Mouse (Mus musculus): Measurements from ENCODE around the gene Tab1. TPM values are rescaled to one million over a fixed set of nuclear protein-coding genes. Genes with fewer than 3 reads are reported as not detected.
"Not testable (repeated sequence)": the region's sequence is repeated elsewhere in the genome, so short reads cannot be mapped to it uniquely, and the experiment has no call there.

Gene Tab1
- polyA plus RNA-seq, 1 experiment from 2014 or later = 38.9 TPM

DNA sequence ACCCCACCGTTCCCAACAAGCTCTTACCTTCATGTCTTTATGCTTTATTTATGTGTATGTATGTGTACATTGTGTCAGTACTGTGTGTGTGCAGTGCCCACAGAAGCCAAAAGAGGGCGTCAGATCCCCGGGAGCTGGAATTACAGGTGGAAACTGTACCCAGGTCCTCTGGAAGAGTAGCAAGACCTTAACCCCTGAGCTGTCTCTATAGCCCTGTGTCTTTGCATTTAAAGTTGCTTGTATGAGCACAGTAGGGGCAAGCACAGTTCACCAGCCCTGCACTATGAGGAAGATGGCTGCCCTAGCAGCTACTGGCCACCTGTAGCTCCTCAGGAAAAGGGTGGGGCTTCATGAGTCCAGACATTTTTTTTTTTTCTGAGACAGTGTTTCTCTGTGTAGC is 25.4 kb upstream of the Tab1 start:
- Histone ChIP-seq H3K4me1 (replicated peaks) (no peaks in the 10 kb centered on the region), H3K27me3 (no peaks in the 10 kb centered on the region), H3K27ac (replicated peaks) (no peak overlapping the region), H3K9ac (no peak overlapping the region), H3K4me2 (no peak overlapping the region), H3K36me3 (peaks cover 23% of the 10 kb centered on the region), H3K9me3 (no peaks in the 10 kb centered on the region), H3K4me3 (no peak overlapping the region)
- 78% methylated on average over 3 of the region's 3 CpGs for WGBS
- no peak for ATAC-seq (ENCODE audit: low read depth)

DNA sequence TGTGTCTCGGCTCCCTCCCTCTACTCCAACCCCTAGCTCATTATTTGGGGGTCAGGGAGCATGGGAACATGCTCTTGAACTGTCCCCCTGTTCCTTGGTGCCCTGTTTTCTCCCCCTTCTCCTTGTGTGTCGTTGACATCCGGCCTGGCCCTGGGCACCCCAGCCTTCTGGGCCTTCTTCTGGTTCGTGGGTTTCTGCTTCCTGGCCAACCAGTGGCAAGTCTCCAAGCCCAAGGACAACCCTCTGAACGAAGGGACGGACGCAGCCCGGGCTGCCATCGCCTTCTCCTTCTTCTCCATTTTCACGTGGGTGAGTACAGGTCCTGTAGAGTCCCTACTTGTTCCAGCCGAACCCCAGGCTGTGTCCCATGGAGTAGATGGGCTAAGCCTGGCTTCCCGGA is 21.5 kb upstream of the Tab1 start:
- no peaks in the 10 kb centered on the region for H3K27me3 ChIP-seq
- no peak for ATAC-seq (ENCODE audit: low read depth)
- 85% methylated on average over 12 of the region's 12 CpGs for WGBS

DNA sequence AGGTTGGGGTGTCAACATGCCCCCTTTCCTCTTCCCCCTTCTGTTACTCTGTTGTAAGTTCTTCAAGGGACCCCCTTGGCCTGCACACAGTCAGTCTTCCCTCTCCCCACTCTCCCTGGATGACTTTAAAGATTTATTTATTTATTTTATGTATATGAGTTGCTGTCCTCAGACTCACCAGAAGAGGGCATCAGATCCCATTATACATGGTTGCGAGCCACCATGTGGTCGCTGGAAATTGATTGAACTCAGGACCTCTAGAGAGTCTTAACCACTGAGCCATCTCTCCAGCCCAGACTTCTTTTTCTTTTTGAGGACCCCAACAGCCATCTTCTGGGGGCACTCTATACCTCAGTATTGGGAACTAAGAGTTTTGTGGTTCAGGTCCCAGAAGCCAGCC is 20.4 kb upstream of the Tab1 start:
- Histone ChIP-seq H3K4me1 (replicated peaks) (no peaks in the 10 kb centered on the region), H3K27me3 (no peaks in the 10 kb centered on the region), H3K27ac (replicated peaks) (no peak overlapping the region), H3K9ac (no peak overlapping the region), H3K4me3 (no peak overlapping the region), H3K4me2 (no peak overlapping the region), H3K36me3 (peaks cover 35% of the 10 kb centered on the region), H3K9me3 (no peaks in the 10 kb centered on the region)
- WGBS = 38% methylated on average over 2 of the region's 2 CpGs
- ATAC-seq (ENCODE audit: low read depth) = no peak

More for the DNA sequence above, 21.5 kb upstream of the Tab1 start:
- Histone ChIP-seq H3K9ac (no peak overlapping the region), H3K27ac (replicated peaks) (no peak overlapping the region), H3K4me3 (no peak overlapping the region), H3K4me1 (replicated peaks) (no peaks in the 10 kb centered on the region), H3K36me3 (peaks cover 35% of the 10 kb centered on the region), H3K9me3 (no peaks in the 10 kb centered on the region), H3K4me2 (no peak overlapping the region)

- Histone ChIP-seq H3K4me1 (replicated peaks) (no peaks in the 10 kb centered on the region), H3K9me3 (no peaks in the 10 kb centered on the region), H3K4me2 (no peak overlapping the region), H3K27ac (replicated peaks) (no peak overlapping the region), H3K27me3 (no peaks in the 10 kb centered on the region), H3K4me3 (no peak overlapping the region), H3K36me3 (peaks cover 35% of the 10 kb centered on the region), H3K9ac (no peak overlapping the region)
- WGBS = 89% methylated on average over 7 of the region's 7 CpGs
- ATAC-seq (ENCODE audit: low read depth) = no peak
These were observed 18.5 kb upstream of the Tab1 start for GRCm38 (mm10) chr15:80114414-80114813.

DNA sequence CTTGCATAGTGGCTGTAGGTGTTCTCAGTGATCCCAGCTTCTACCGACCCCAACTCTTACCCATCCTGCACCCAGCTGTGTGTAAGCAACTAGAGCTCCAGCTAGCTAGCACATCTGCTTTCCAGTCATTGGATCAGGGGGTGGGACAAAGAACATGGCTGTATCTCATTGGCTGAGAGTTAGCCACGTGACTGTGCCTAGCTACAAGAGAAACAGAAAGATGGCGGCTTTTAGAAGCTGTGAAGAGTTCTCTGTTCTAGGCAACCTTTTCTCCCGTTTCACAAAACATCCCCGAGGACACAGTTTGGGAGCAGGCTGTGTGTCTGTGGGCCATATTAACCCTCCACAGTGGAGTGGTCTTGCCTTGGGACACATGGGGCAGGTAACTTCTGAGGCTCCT is 17.7 kb upstream of the Tab1 start:
- Histone ChIP-seq H3K27ac (replicated peaks) (no peak overlapping the region), H3K27me3 (no peaks in the 10 kb centered on the region), H3K36me3 (peaks cover 35% of the 10 kb centered on the region), H3K4me1 (replicated peaks) (no peaks in the 10 kb centered on the region), H3K9me3 (no peaks in the 10 kb centered on the region), H3K9ac (no peak overlapping the region), H3K4me3 (no peak overlapping the region), H3K4me2 (0 out of 2 replicates have a peak overlapping the region, but pooled peaks have one; percentile 11)
- ATAC-seq (ENCODE audit: low read depth) = no peak
- 61% methylated on average over 5 of the region's 5 CpGs for WGBS

DNA sequence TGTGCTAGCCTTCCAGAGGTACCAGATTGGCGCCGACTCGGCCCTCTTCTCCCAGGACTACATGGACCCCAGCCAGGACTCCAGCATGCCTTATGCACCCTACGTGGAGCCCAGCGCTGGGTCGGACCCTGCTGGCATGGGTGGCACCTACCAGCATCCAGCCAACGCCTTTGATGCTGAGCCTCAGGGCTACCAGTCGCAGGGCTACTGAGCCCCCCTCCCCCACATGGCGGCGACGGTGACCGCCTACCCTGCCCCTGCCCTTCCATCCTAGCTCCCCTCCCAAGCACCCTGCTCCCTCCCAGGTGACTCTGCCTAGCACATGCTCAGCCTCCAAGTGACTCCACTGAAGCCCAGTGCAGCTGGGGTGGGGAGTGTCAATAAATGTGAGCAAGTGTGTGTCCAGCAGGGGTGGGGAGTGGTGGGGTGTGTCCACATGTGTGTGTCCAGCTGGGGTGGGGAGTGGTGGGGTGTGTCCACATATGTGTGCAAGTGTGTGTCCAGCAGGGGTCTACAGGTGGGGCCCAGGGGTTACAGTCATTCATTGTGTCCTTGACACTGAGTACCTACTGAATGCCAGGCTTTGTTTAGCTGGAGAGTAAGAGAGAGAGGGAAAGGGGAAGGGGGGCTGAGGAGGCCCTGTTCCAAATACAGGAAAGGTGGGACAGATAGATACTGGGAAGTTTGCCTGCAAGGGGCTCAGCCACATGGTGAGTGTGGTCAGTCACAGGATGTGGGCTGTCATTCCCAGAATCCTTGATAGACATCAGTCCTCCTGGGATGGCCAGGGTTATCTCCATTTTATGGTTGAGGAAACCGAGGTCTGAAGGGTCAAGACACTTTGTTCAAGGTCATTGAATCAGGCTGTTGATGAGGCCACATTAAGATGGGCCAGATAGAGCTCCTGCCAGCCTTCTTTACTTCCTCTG is 16.8 kb upstream of the Tab1 start:
- Histone ChIP-seq H3K4me3 (no peak overlapping the region), H3K4me2 (0 out of 2 replicates have a peak overlapping the region, but pooled peaks have one; percentile 11), H3K9me3 (no peaks in the 10 kb centered on the region), H3K4me1 (replicated peaks) (no peaks in the 10 kb centered on the region), H3K27ac (replicated peaks) (no peak overlapping the region), H3K36me3 (peaks cover 26% of the 10 kb centered on the region), H3K27me3 (no peaks in the 10 kb centered on the region), H3K9ac (no peak overlapping the region)
- ATAC-seq (ENCODE audit: low read depth) = no peak
- 78% methylated on average over 13 of the region's 13 CpGs for WGBS

GRCm38 (mm10) chr15:80117154-80117553 is 15.8 kb upstream of the Tab1 start:
- Histone ChIP-seq H3K4me3 (no peak overlapping the region), H3K36me3 (peaks cover 16% of the 10 kb centered on the region), H3K4me2 (no peak overlapping the region), H3K27ac (replicated peaks) (no peak overlapping the region), H3K9me3 (no peaks in the 10 kb centered on the region), H3K9ac (no peak overlapping the region), H3K4me1 (replicated peaks) (no peaks in the 10 kb centered on the region), H3K27me3 (no peaks in the 10 kb centered on the region)
- ATAC-seq (ENCODE audit: low read depth) = no peak
- 63% methylated on average over 8 of the region's 8 CpGs for WGBS

GRCm38 (mm10) chr15:80119076-80119475 is 13.9 kb upstream of the Tab1 start:
- no peaks in the 10 kb centered on the region for H3K27me3 ChIP-seq
- no peak for ATAC-seq (ENCODE audit: low read depth)
- no peak overlapping the region for H3K4me2 ChIP-seq
- H3K4me3 ChIP-seq = no peak overlapping the region
- WGBS = 88% methylated on average over 6 of the region's 6 CpGs
- no peak overlapping the region for H3K9ac ChIP-seq
- no peaks in the 10 kb centered on the region for H3K9me3 ChIP-seq
- H3K4me1 ChIP-seq (replicated peaks) = no peaks in the 10 kb centered on the region
- 0 out of 2 replicates have a peak, but pooled peaks cover 3% of the 10 kb centered on the region for H3K36me3 ChIP-seq
- H3K27ac ChIP-seq (replicated peaks) = no peak overlapping the region

DNA sequence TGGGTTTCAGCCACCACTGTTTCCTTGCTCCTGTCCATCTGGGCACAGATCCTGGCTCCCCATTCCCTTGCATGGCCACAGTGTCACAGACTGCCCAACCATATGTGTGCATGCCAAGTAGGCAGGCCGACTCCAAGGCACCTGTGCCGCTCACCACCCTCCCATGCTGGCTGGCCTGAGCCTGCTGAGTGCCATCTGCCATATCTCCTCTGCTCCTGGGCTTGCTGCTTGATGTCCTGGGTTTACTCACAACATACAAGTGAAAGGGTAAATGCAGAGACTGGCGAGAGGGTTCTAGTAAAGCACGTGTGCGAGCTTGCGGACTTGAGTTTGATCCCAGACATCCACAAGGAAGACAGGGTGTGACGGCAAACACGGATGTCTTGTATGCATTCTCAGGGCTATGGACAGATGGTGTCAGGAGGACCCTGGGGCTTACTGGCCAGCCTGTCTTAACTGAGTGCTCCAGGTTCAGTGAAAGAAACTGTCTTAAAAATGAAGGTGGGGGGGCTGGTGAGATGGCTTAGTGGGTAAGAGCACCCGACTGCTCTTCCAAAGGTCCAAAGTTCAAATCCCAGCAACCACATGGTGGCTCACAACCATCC is 11.1 kb upstream of the Tab1 start:
- no peak for ATAC-seq (ENCODE audit: low read depth)
- Histone ChIP-seq H3K9ac (no peak overlapping the region), H3K36me3 (no peaks in the 10 kb centered on the region), H3K4me2 (no peak overlapping the region), H3K4me3 (no peak overlapping the region), H3K27me3 (no peaks in the 10 kb centered on the region), H3K27ac (replicated peaks) (no peak overlapping the region), H3K9me3 (no peaks in the 10 kb centered on the region), H3K4me1 (replicated peaks) (no peaks in the 10 kb centered on the region)
- WGBS = 83% methylated on average over 9 of the region's 9 CpGs

GRCm38 (mm10) chr15:80122431-80122830 is 10.5 kb upstream of the Tab1 start:
- not testable (repeated sequence) for H3K4me3 ChIP-seq; H3K9me3 ChIP-seq; H3K27ac ChIP-seq (replicated peaks); H3K4me2 ChIP-seq; ATAC-seq (ENCODE audit: low read depth); H3K36me3 ChIP-seq; H3K27me3 ChIP-seq; H3K4me1 ChIP-seq (replicated peaks); H3K9ac ChIP-seq
- WGBS = 94% methylated on average over 6 of the region's 6 CpGs

DNA sequence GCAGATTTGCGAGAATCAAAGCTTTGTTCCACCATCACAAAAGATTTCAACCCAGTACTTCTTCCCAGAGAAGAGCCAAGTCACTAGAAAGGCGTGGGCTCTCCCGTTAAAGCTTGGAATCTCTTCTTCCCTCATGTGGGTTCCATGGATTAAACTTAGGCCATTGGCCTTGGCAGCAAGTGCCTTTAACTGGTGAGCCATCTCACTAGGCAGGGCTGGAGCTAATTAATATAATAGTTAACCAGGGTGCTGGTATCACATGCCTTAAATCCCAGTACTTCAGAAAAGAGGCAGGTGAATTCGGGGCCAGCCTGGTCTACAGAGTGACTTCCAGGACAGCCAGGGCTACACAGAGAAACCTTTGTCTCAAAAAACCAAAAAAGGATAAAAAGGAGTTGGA is 8.3 kb upstream of the Tab1 start:
- WGBS = 76% methylated on average over 4 of the region's 4 CpGs

GRCm38 (mm10) chr15:80127191-80127590 is 5.7 kb upstream of the Tab1 start:
- Histone ChIP-seq H3K9ac (no peak overlapping the region), H3K27ac (replicated peaks) (no peak overlapping the region), H3K4me1 (replicated peaks) (no peaks in the 10 kb centered on the region), H3K9me3 (no peaks in the 10 kb centered on the region), H3K4me2 (no peak overlapping the region), H3K4me3 (no peak overlapping the region), H3K27me3 (no peaks in the 10 kb centered on the region), H3K36me3 (no peaks in the 10 kb centered on the region)
- 65% methylated on average over 1 of the region's 1 CpGs for WGBS
- no peak for ATAC-seq (ENCODE audit: low read depth)

More for the DNA sequence above, 8.3 kb upstream of the Tab1 start:
- Histone ChIP-seq H3K27ac (replicated peaks) (no peak overlapping the region), H3K4me2 (no peak overlapping the region), H3K27me3 (no peaks in the 10 kb centered on the region), H3K36me3 (no peaks in the 10 kb centered on the region), H3K4me1 (replicated peaks) (no peaks in the 10 kb centered on the region), H3K9me3 (no peaks in the 10 kb centered on the region), H3K9ac (no peak overlapping the region), H3K4me3 (no peak overlapping the region)
- no peak for ATAC-seq (ENCODE audit: low read depth)
